Mouse (Mus musculus) bone marrow, adult 2 months (tissue): ENCODE results near the gene Klf3.

Experiments
- CTCF ChIP-seq: fragments of 200-500 bp; IDR thresholded peaks from 2 replicates; pipeline ENCODE4 v1.5.1; 2011; ENCODE audit warnings: low read length, control low read depth; ENCODE audit not compliant: control insufficient read depth, insufficient read depth
- POLR2A ChIP-seq: fragments of 200-500 bp; IDR thresholded peaks from 2 replicates; pipeline ENCODE4 v1.6.1; 2011; ENCODE audit warnings: low read depth, mild to moderate bottlenecking, control low read depth, low read length, borderline replicate concordance; ENCODE audit not compliant: control insufficient read depth

- TF ChIP-seq CTCF (no peak), POLR2A (no peak)
Measured at GRCm38 (mm10) chr5:64833410-64833809, 30.2 kb downstream of the Klf3 start.
